Mouse (Mus musculus) fat pad, adult 2 months (tissue): Measurements from ENCODE around the gene Sfxn2.
"Not testable (repeated sequence)": the region's sequence is repeated elsewhere in the genome, so short reads cannot be mapped to it uniquely, and the experiment has no call there.

Experiments
- DNase-seq: peaks from one replicate; pipeline ENCODE4 v3.0.0-alpha.2; 2011; ENCODE audit warnings: low read depth, low spot score; ENCODE audit errors: extremely low read depth

Sfxn2 gene

DNA sequence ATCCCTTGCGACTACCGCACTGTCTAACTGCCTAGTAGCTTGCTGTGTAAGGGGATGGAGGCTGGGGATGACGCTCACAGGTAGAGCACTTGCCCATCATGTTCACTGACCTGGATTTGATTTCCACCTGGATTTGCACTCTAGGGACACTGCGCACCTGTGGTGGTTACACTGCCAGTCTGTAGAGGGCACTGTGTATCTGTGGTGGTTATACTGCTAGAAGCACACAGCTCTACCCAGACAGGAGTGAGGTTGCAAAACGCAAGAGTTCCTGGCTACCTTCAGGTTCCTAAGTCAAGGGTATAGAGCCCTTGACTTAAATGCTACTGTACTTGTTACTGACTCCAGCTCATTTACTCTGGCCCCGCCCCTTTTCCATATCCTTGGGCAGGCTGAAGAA, 35.0 kb upstream of the Sfxn2 start:
- DNase-seq: no peak

- DNase-seq: no peak
These were observed 30.4 kb upstream of the Sfxn2 start for GRCm38 (mm10) chr19:46542750-46543149.

DNA sequence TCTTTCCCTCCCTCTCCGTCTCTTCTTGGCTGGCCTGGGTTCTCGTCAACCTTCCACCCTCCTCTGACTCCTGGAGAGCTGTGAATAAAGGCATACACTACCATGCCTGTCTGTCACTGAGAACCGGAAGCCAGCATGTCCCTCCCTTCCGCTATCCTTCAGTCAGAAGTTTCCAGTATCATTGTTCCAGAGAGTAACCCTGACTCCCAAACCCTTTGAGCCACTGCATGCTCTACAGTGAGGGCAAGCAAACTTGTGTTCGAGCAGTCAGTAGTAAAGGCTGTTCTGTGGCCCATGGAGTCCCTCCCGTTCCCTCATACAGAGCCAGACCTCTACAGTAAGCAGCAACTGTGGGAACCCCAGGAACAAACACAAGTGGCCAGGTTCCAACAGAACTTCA, 25.6 kb upstream of the Sfxn2 start:
- no peak for DNase-seq

DNA sequence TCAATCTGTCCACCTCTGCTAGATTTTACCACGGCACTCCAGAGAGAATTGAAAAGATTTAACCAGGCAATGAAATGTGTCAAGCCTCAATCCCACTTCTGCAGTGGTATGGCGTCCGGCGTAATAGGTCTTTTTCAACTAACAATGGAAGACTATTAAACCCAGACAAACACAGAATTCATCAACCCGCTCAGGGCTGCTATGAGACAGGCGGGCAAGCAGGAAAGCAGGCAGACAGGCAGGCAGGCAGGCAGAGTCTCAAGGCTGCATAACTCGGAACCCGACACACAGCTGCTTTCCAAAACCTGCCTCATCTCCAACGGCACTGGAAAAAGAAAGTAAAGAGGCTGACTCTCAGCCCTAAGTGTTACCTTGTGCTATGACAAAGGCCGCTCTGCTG, 25.1 kb upstream of the Sfxn2 start:
- DNase-seq: no peak

- no peak for DNase-seq
These were observed 22.8 kb upstream of the Sfxn2 start for GRCm38 (mm10) chr19:46550385-46550784.

GRCm38 (mm10) chr19:46552496-46552895, 20.7 kb upstream of the Sfxn2 start:
- DNase-seq: no peak

DNA sequence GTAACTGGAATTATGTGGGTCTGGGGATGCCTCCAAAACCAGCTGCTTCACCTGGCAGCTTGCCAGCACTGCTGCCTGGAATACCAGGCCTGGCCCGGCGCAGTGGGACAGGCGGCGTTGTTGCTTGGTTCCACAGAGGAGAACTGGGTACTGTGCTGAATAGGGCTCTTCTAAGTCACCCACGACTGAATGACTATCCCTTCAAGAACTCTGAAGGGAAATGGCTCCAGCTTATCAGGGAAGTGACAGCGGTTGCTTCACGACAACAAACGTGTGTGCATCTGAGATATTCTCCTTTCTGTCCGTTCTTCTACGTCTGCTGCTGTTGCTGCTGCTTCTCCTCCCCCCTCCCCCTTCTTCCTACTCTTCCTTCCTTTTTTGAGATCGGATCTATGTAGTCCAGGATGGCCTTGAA, 19.6 kb upstream of the Sfxn2 start:
- DNase-seq: no peak

DNA sequence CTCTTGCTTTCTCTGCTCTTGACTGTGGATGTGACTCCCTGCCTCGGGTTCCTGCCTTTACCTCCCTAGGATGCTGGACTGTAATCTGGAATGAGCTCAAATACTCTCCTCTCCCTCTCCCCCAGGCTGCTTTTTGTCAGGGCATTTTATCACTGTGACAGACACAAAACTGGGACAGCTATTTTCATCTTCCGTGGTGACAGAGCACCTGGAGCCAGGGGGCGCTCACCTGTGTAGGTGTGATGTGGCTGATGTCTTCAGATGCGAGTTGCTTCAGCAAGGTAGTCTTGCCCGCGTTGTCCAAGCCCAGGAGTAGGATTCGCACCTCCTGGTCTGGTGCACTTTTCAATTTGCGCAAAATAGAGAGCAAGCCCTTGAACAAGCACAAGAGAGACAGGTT, 15.2 kb upstream of the Sfxn2 start:
- DNase-seq: no peak

- no peak for DNase-seq
These were observed 14.5 kb upstream of the Sfxn2 start for GRCm38 (mm10) chr19:46558631-46559030.

GRCm38 (mm10) chr19:46562132-46562531, 11.0 kb upstream of the Sfxn2 start:
- DNase-seq: no peak

DNA sequence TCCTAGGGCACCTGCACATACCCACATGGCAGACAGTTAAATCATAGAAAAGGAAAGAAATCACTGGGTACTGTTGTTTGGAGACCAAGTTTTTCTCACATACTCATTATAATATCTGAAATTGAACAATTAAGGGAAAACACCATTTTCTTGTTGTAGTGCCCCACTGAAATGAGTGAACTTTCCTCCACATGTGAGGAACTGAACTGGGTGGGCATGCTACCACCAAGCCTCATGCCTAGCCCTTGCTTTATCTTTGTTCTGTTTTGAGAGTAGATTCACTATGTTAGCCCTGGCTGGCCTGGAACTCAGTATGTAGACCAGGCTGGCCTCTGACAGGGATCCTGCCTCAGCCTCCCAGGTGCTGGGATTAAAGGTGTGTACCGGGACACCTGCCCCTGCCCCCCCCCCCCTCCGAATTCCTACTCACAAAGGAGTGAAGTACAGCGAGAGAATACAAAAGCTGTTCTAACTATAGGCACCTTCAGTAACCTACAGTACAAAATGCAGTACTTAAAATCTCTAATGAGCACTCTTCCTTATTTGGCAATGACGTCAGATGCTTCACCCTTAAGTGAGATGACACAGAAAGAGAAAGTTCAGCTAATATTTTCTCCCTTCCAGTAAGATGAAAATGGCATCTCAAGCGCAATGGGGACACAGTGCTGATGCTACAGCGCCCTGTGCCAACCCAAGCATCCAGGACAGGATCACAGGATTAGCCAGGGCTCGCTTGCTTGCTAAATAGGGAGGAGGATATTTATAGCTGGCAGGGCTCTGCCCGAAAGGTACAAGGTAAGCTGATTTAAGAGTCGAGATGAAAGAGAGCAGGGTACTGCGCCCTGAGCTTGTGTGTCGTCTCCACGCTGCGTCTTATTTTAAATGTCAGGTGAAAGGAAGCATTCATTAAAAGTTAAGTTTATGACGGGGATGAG, 10.3 kb upstream of the Sfxn2 start:
- peak; percentile 21 for DNase-seq

DNA sequence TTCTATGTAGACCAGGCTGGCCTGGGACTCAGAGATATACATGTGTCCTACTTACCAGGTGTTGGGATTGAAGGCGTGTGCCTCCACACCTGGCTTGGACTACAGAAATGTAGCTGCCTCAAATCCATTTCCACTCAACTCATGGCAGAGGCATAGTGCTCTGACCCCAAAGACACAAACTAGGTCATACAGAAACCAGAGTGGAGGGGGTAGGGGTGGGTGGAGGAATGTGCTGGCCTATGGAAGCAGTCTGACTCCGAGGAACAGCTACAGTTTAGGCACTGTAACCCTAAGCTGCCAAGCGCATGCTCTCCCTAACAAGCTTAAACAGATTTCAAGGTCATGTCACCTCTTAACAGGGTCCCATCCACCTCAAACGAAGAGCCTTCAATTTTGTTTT, 9.6 kb upstream of the Sfxn2 start:
- DNase-seq: no peak

DNA sequence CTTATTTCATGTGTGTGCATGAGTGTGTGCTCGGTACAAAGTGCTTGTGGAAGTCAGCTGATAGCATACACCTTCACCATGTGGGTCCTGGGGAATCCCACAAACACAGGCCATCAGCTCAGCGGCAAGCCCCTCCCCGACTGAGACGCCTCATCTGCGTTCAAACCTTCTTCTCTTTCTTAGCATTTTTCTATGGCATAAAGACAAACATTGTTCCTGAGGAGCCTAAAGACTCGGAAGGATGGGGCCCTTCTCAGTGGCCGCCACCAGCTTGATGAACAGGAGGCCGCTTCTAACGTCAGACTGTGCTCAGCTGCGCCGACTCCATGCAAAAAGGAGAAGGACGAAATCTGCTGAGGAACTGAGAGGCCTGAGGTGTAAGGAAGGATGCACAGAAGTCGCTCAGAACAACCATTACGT, 9.1 kb upstream of the Sfxn2 start:
- no peak for DNase-seq

- DNase-seq: not testable (repeated sequence)
These were observed 1.8 kb upstream of the Sfxn2 start for GRCm38 (mm10) chr19:46571211-46571877.

DNA sequence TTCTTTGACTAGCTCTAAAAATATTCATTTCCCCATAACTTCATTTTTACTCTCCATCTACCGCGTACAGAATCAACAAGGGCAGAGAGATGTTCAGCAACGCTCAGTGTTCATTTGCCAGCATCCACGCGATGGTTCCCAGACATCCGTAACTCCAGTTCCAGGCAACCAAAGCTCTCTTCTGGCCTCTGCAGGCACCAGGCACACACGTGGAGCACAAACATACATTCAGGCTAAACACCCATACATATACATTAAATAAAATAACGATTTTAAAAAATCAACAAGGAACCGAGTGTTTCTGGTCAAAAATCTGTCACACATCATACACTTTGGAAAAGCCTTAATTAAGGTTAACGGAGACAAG, 1.3 kb upstream of the Sfxn2 start:
- no peak for DNase-seq

- DNase-seq: no peak
These were observed 617 bp upstream of the Sfxn2 start for GRCm38 (mm10) chr19:46572548-46572947.

DNA sequence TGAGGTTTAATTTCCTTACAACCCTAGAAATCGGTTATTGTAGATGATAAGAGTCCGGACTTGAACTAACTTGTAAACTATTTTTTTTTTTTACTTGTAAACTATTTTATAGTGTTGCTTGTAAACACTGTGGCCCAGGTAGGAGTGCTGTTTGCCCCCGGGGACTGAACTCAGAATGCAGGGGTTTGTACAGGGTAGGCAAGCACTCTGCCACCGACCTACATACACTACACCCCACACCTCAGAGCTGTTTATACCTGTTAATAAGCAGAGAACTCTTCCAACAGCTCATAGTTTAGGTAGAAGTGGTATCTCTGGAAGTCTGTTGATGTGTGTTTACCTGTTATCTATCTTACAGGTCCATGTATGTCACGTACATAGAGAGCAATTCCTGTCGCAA, 825 bp downstream of the Sfxn2 start:
- DNase-seq: no peak

DNA sequence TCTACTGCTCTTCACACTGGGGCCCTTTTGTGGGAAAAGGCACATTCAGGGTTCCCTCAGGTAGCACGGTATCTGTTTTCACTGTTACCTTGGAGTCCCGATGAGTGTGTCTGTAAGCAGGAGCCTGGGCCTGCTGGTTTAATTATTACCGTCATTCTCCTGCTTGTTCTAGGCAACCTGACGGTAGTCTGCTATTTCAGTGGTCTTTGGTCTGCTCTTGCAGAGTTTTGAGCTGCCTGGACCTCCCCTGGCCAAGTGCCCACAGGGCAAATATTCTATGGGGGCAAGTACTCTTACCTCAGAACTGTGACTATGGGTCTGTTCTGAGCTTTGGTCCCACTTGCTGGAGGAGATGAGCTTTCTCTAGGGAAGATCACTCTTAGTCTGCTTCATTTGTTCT, 2.0 kb downstream of the Sfxn2 start:
- no peak for DNase-seq

GRCm38 (mm10) chr19:46587823-46588508, 14.8 kb downstream of the Sfxn2 start:
- no peak for DNase-seq

DNA sequence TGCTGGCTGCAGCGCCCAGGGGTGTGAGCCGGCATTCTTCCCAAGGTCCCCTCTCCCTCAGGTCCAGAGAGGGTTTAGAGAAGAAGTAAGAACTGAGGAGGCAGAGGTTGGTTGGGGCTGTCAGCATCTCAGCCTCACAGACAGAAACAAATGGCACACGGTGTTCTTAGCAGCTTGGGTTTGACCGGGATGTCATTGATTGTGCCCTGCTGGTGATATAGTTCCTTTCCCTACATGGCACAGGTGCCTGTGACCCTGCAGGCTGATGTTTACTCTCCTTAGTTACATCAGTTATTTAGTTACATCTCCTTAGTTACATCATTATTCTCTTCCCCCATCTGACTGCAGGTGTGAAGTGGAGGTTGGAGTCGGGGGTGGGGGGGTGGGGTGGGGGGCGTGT, 18.4 kb downstream of the Sfxn2 start:
- no peak for DNase-seq

DNA sequence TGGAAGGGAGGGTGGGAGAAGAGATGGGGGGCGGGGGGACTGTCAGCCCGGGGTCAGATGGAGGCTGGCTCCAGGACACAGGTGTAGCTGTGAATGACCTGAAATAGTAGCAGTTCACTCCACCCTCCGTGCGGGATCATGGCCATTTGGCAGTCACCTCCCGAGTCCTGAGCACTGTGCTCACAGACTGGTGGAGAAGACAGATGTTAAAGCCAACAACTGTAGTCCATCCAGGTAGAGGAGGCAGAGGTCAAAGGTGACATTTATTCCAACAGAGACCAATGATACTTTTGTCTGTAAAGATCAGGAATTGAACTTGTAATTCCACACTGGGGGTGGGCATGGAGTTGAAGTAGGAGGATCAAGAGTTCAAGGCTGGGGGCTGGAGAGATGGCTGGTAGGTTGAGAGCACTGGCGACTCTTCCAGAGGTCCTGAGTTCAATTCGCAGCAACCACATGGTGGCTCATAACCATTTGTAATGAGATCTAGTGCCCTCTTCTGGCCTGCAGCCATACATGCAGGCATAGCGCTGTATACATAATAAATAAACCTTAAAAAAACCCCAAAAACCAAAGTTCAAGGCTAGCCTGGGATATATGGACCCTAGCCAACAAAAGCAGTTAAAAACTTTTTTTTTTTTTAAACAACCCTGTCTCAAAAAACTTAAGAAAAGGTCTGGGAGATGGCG, 19.7 kb downstream of the Sfxn2 start:
- DNase-seq: no peak
